Comparison of ENCODE assay signal across 10 mouse cellular contexts in the genomic region with DNA sequence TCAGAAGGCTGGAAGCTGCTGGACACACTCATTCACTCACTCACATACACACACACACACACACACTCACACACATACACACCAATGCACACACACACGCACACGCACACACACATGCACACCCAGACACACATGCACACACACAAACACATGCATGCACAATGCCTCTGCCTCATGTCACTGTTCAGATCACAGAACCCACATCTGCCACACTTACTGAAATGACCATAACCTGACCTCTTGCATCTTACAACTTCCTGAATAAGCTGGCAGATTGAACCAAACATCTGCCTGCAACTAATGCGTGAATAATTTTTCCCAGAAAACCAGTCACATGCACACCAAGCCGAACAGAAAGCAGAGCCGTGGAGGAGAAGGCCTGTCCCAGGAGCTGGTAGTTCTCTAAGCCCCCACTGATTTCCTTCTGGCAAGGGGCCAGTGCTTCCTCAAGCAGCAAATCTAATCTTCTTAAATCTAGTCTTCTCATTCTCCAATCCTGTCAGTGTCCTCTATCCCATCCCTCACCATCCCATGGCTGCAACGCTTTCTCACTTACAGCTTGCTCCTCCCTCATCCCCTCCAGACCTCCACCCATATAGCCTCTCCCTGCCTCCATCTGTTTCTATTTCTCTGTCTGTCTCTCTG. TPM values are rescaled to one million over a fixed set of nuclear protein-coding genes. Genes with fewer than 3 reads are reported as not detected.
DNase-seq lines count a peak whose midpoint lies in the region; ATAC-seq and TF ChIP-seq lines count a peak whose summit lies in the region.
"Had no signal": no experiment of that assay in that cellular context is flagged by ENCODE, and none has a peak within 500 bp of the region (broad histone marks: within the 10 kb centered on the region; RNA-seq: fewer than 3 reads in every experiment).

No protein-coding gene starts in this region.

- CTCF ChIA-PET in Patski (lab: Charles Lee): interaction anchor here (1.0 kb wide), 1 partner anchor 16 kb away, joined by 4 read pairs; no protein-coding TSS in a partner anchor

- no peaks in the 10 kb centered on the region for H3K4me1 ChIP-seq in heart, embryonic 11.5 days (ENCODE audit: control insufficient read depth, insufficient read depth, low read length)
- H3K4me1 ChIP-seq in forebrain, postnatal 0 days (ENCODE audit: insufficient read depth): no peaks in the 10 kb centered on the region
- peaks cover 17% of the 10 kb centered on the region for H3K4me1 ChIP-seq in midbrain, embryonic 13.5 days (replicated peaks)

- in situ Hi-C loops in Patski (cut with MboI; ENCODE audit: low pct_unique_long_range_greater_than_20kb): no loop called here

- 65% methylated on average over 6 of the region's 6 CpGs for WGBS in heart, embryonic 11.5 days (ENCODE audit: insufficient replicate concordance)
- 56% methylated on average over 6 of the region's 6 CpGs for WGBS in forebrain, postnatal 0 days
- 50% methylated on average over 6 of the region's 6 CpGs for WGBS in midbrain, embryonic 13.5 days

- peaks cover 4% of the 10 kb centered on the region; the same call in 1 of the 2 replicates for H3K9me3 ChIP-seq in heart, embryonic 11.5 days (replicated peaks; ENCODE audit: control insufficient read depth, low read length)
- peaks cover 4% of the 10 kb centered on the region; the same call in 1 of the 2 replicates for H3K9me3 ChIP-seq in forebrain, postnatal 0 days (ENCODE audit: low read length)
- peaks cover 5% of the 10 kb centered on the region; the same call in 1 of the 2 replicates for H3K9me3 ChIP-seq in midbrain, embryonic 13.5 days

- H3K4me3 ChIP-seq in heart, embryonic 11.5 days (ENCODE audit: low read depth, low read length): no peak overlapping the region
- no peak overlapping the region for H3K4me3 ChIP-seq in forebrain, postnatal 0 days (ENCODE audit: low read depth, low read length)
- H3K4me3 ChIP-seq in midbrain, embryonic 13.5 days (replicated peaks): no peak overlapping the region
- H3K4me3 ChIP-seq: megakaryocyte, embryonic 14.5 days had no signal

- POLR2A ChIA-PET in Patski (lab: Charles Lee): no interaction called here

- H3K36me3 ChIP-seq in heart, embryonic 11.5 days (ENCODE audit: control insufficient read depth, insufficient read depth, low read length): no peaks in the 10 kb centered on the region
- H3K36me3 ChIP-seq in forebrain, postnatal 0 days (ENCODE audit: insufficient read depth): no peaks in the 10 kb centered on the region
- H3K36me3 ChIP-seq in midbrain, embryonic 13.5 days: no peaks in the 10 kb centered on the region

- intact Hi-C loops in left cerebral cortex, postnatal 14 days (cut with DNase I): no loop called here

- no peak overlapping the region for H3K4me2 ChIP-seq in heart, embryonic 11.5 days
- H3K4me2 ChIP-seq in forebrain, postnatal 0 days (ENCODE audit: low read depth): no peak overlapping the region
- H3K4me2 ChIP-seq in midbrain, embryonic 13.5 days (replicated peaks): no peak overlapping the region

- DNase-seq in heart, postnatal 4 days: peak; percentile 12
- no peak for DNase-seq in Patski (ENCODE audit: low read depth, low spot score)
- peak; percentile 15 for DNase-seq in forebrain, postnatal 0 days
- no peak for DNase-seq in left cerebral cortex, postnatal 14 days (ENCODE audit: low spot score in 2 of 2)
- DNase-seq: thymus, adult 2 months had no signal

- no peak overlapping the region for H3K27ac ChIP-seq in heart, embryonic 11.5 days (ENCODE audit: low read depth, low read length)
- H3K27ac ChIP-seq in forebrain, postnatal 0 days (ENCODE audit: low read depth, low read length): no peak overlapping the region
- no peak overlapping the region for H3K27ac ChIP-seq in midbrain, embryonic 13.5 days

- ATAC-seq in heart, embryonic 11.5 days (replicated peaks; ENCODE audit: insufficient number of reproducible peaks, low FRiP score, low TSS enrichment): no peak
- ATAC-seq in Patski: peak; percentile 39
- ATAC-seq in forebrain, postnatal 0 days: no peak
- ATAC-seq in midbrain, embryonic 13.5 days: peak; percentile 86
- no peak for ATAC-seq in erythroblast, adult 5-6 weeks (replicated peaks; ENCODE audit: low FRiP score, poor library complexity, severe bottlenecking)
- no peak for ATAC-seq in inflammation-experienced regulatory T-cells, adult 6 months

- H3K9ac ChIP-seq in heart, embryonic 11.5 days (ENCODE audit: low read depth, low read length): no peak overlapping the region
- H3K9ac ChIP-seq in forebrain, postnatal 0 days: no peak overlapping the region
- H3K9ac ChIP-seq in midbrain, embryonic 13.5 days (replicated peaks): no peak overlapping the region; the same call in 1 of the 2 replicates

- H3K27me3 ChIP-seq in heart, embryonic 11.5 days (ENCODE audit: control insufficient read depth, insufficient read depth, low read length): no peaks in the 10 kb centered on the region
- peaks cover 18% of the 10 kb centered on the region for H3K27me3 ChIP-seq in Patski
- H3K27me3 ChIP-seq in forebrain, postnatal 0 days (ENCODE audit: insufficient read depth, low read length): no peaks in the 10 kb centered on the region
- no peaks in the 10 kb centered on the region for H3K27me3 ChIP-seq in midbrain, embryonic 13.5 days

- TF ChIP-seq CTCF in Patski (IDR thresholded peaks at IDR 0.05): no peak
- TF ChIP-seq CTCF in forebrain, postnatal 0 days (IDR thresholded peaks at IDR 0.05; ENCODE audit: low read depth): no peak

RNA-seq across cellular contexts. Expression of gene Mbnl2, which starts 51.1 kb away (rescaled TPM):
- 100 to 1,000 TPM; 193 TPM for total RNA-seq in heart, postnatal 4 days (2021)
- polyA plus RNA-seq in heart, embryonic 11.5 days (2014; fragmentation: Nextera tagmentation; extraction: Ambion mirVana): 107 and 126 TPM in 2 replicates
- polyA plus RNA-seq in Patski (2021): 132 TPM
- 38.9 and 58.6 TPM in 2 replicates for total RNA-seq in forebrain, postnatal 0 days (2014; rRNA removed)
- polyA plus RNA-seq in forebrain, postnatal 0 days (2015; fragmentation: Nextera tagmentation; extraction: Ambion mirVana): 17.1 and 23.9 TPM in 2 replicates
- 17.2 and 17.6 TPM in 2 replicates for polyA plus RNA-seq in midbrain, embryonic 13.5 days (2015; fragmentation: Nextera tagmentation; extraction: Ambion mirVana)
- total RNA-seq in erythroblast, adult 5-6 weeks (2015; ENCODE audit: low replicate concordance): 36.8 and 45.3 TPM in 2 replicates
- 30.1 and 44.6 TPM in 2 replicates for total RNA-seq in erythroblast, adult 5-6 weeks (2017; ENCODE audit: low replicate concordance)
- polyA plus RNA-seq in inflammation-experienced regulatory T-cells, adult 6 months (2017; shearing (Covaris generic)): 10 to 100 TPM; 42.4 to 57.5 (median 51.7) TPM
- 100 to 1,000 TPM; 192 to 202 TPM for total RNA-seq in left cerebral cortex, postnatal 14 days (2021)

Comparison
In these comparisons a context has a peak if more than half of its experiments do, and no peak if none do; other contexts are left out.
1. DNase-seq: peak in heart, postnatal 4 days (single experiment) and forebrain, postnatal 0 days (single experiment); none in Patski (single experiment) and left cerebral cortex, postnatal 14 days (0 of 2).
2. ATAC-seq: peak in Patski (single experiment) and midbrain, embryonic 13.5 days (single experiment); none in heart, embryonic 11.5 days (single experiment), forebrain, postnatal 0 days (single experiment), erythroblast, adult 5-6 weeks (single experiment) and inflammation-experienced regulatory T-cells, adult 6 months (single experiment).